Mouse (Mus musculus) ES-E14 (cell line): ENCODE data around the gene Arhgap23. TPM values are rescaled to one million over a fixed set of nuclear protein-coding genes. Genes with fewer than 3 reads are reported as not detected.

ENCODE experiments used
- DNase-seq: peaks from one replicate; pipeline ENCODE4 v3.0.0-alpha.2; 2013; ENCODE audit warnings: low read depth, low spot score
- H3K27ac ChIP-seq: 2 replicates; pipeline ENCODE4 v1.5.1; 2012; ENCODE audit warnings: low read depth, mild to moderate bottlenecking, low read length, moderate library complexity, mixed read lengths; ENCODE audit not compliant: poor library complexity, insufficient read depth, severe bottlenecking
- H3K36me3 ChIP-seq: 2 replicates; pipeline ENCODE4 v1.6.1; 2012; ENCODE audit warnings: mild to moderate bottlenecking, low read length, moderate library complexity, mixed read lengths; ENCODE audit not compliant: control insufficient read depth, poor library complexity, insufficient read depth, severe bottlenecking
- H3K4me1 ChIP-seq, 2 experiments: fragments of 150-350 bp in 1 of 2; sonication (generic) in 1 of 2; 2 replicates each; pipeline ENCODE4 v1.6.1; 2012; ENCODE audit warnings: low read length in 2 of 2, mild to moderate bottlenecking in 1 of 2, mixed read lengths in 1 of 2; ENCODE audit not compliant: control insufficient read depth in 2 of 2, insufficient read depth in 2 of 2, poor library complexity in 1 of 2
- H3K4me3 ChIP-seq, 2 experiments: fragments of 150-350 bp in 1 of 2; sonication (generic) in 1 of 2; 2 replicates each; pipeline ENCODE4 v1.5.1; 2012; ENCODE audit warnings: low read length in 2 of 2, low read depth in 1 of 2, mild to moderate bottlenecking in 1 of 2, mixed read lengths in 1 of 2; ENCODE audit not compliant: insufficient read depth in 1 of 2, poor library complexity in 1 of 2, severe bottlenecking in 1 of 2
- H3K9ac ChIP-seq: 2 replicates; pipeline ENCODE4 v1.6.1; 2012; ENCODE audit warnings: low read depth, mild to moderate bottlenecking, low read length, mixed read lengths; ENCODE audit not compliant: poor library complexity, insufficient read depth, severe bottlenecking
- H3K9me3 ChIP-seq: fragments of 150-350 bp; sonication (generic); 2 replicates; pipeline ENCODE4 v1.6.1; 2012; ENCODE audit warnings: low read depth, mild to moderate bottlenecking, low read length; ENCODE audit not compliant: control insufficient read depth, insufficient read depth
- CHD2 ChIP-seq: IDR thresholded peaks from 2 replicates; pipeline ENCODE4 v1.6.1; 2014; ENCODE audit warnings: mild to moderate bottlenecking, low read depth, low read length, inconsistent platforms
- HCFC1 ChIP-seq: IDR thresholded peaks from 2 replicates; pipeline ENCODE4 v1.6.1; 2012; ENCODE audit warnings: low read length, inconsistent platforms, borderline replicate concordance; ENCODE audit not compliant: insufficient read depth
- MAFK ChIP-seq: IDR thresholded peaks from 2 replicates; pipeline ENCODE4 v1.6.1; 2014; ENCODE audit warnings: mild to moderate bottlenecking, low read depth, low read length, inconsistent platforms; ENCODE audit not compliant: insufficient read depth
- ZC3H11A ChIP-seq: IDR thresholded peaks from 2 replicates; pipeline ENCODE4 v1.6.1; 2012; ENCODE audit warnings: low read depth, mild to moderate bottlenecking, inconsistent platforms, low read length, borderline replicate concordance
- ZNF384 ChIP-seq: IDR thresholded peaks from 2 replicates; pipeline ENCODE4 v1.6.1; 2012; ENCODE audit warnings: low read depth, low read length, inconsistent platforms
- in situ Hi-C, 2 experiments: fragments of 600-800 bp; cut with MboI; formaldehyde crosslinking; loops; one replicate each; pipeline ENCODE4 v1.15.1; 2025; ENCODE audit warnings: low sequenced_read_pairs in 2 of 2, inconsistent platforms in 1 of 2; ENCODE audit not compliant: unreplicated experiment in 2 of 2
- total RNA-seq: library from RNA; depleted of rRNA; stranded (reverse); fragments of 300-350 nt; gene quantifications from 2 replicates; pipeline ENCODE4 v1.2.3, GENCODE M21; 2012

Arhgap23 gene
- total RNA-seq, 1 experiment, result 22.6 TPM

GRCm38 (mm10) chr11:97523107-97523506, 107.8 kb downstream of the Arhgap23 start:
- in situ Hi-C loops, result no loop called here
- Histone ChIP-seq H3K9me3 (no peaks in the 10 kb centered on the region), H3K9ac (no peak overlapping the region), H3K36me3 (peaks cover 22% of the 10 kb centered on the region; the same call in 1 of the 2 replicates), H3K4me1 (peaks cover 5 to 19% of the 10 kb centered on the region in 2 experiments; a peak in 1 of 4 replicates), H3K27ac (no peak overlapping the region), H3K4me3 (peak overlapping the region in 1 of 2 experiments; percentile 12; a peak in 1 of 4 replicates)
- DNase-seq, result no peak
- no peak for TF ChIP-seq HCFC1
- TF ChIP-seq ZC3H11A, result no peak
- TF ChIP-seq MAFK, result no peak
- no peak for TF ChIP-seq ZNF384
- no peak for TF ChIP-seq CHD2

- H3K9me3 ChIP-seq, result no peaks in the 10 kb centered on the region
- no peak for TF ChIP-seq ZC3H11A
- no peak for TF ChIP-seq HCFC1
- TF ChIP-seq CHD2, result no peak
- TF ChIP-seq ZNF384, result no peak
- no peak for TF ChIP-seq MAFK
- H3K27ac ChIP-seq, result no peak overlapping the region
- in situ Hi-C loops, result no loop called here
- no peak overlapping the region for H3K4me3 ChIP-seq
- H3K36me3 ChIP-seq, result peaks cover 22% of the 10 kb centered on the region; the same call in 1 of the 2 replicates
- no peak overlapping the region for H3K9ac ChIP-seq
- no peak for DNase-seq
- peaks cover 5 to 21% of the 10 kb centered on the region in 2 experiments; a peak in 1 of 4 replicates for H3K4me1 ChIP-seq
Observed at GRCm38 (mm10) chr11:97523827-97524261, 108.5 kb downstream of the Arhgap23 start.

- H3K4me1 ChIP-seq, result peaks cover 5 to 22% of the 10 kb centered on the region in 2 experiments; a peak in 1 of 4 replicates
- H3K9me3 ChIP-seq, result no peaks in the 10 kb centered on the region
- in situ Hi-C loops, result no loop called here
- DNase-seq, result no peak
- no peak for TF ChIP-seq CHD2
- no peak for TF ChIP-seq ZNF384
- no peak overlapping the region for H3K4me3 ChIP-seq
- H3K36me3 ChIP-seq, result peaks cover 22% of the 10 kb centered on the region; the same call in 1 of the 2 replicates
- no peak overlapping the region for H3K9ac ChIP-seq
- no peak overlapping the region for H3K27ac ChIP-seq
Observed at GRCm38 (mm10) chr11:97524306-97524705, 109.0 kb downstream of the Arhgap23 start.

- peaks cover 5 to 24% of the 10 kb centered on the region in 2 experiments; a peak in 1 of 4 replicates for H3K4me1 ChIP-seq
- no peak overlapping the region for H3K4me3 ChIP-seq
- DNase-seq, result no peak
- no peaks in the 10 kb centered on the region for H3K9me3 ChIP-seq
- TF ChIP-seq CHD2, result no peak
- TF ChIP-seq MAFK, result no peak
- no peak for TF ChIP-seq ZC3H11A
- no peak for TF ChIP-seq ZNF384
- no peak for TF ChIP-seq HCFC1
- H3K36me3 ChIP-seq, result peaks cover 18% of the 10 kb centered on the region; the same call in 1 of the 2 replicates
- H3K9ac ChIP-seq, result no peak overlapping the region
- no peak overlapping the region for H3K27ac ChIP-seq
- in situ Hi-C loops, result no loop called here
Observed at GRCm38 (mm10) chr11:97525313-97525712, 110.0 kb downstream of the Arhgap23 start.
